Mouse (Mus musculus): Measurements from ENCODE around the gene Pabpc6. TPM values are rescaled to one million over a fixed set of nuclear protein-coding genes. Genes with fewer than 3 reads are reported as not detected.

Pabpc6 gene
- 0.31 TPM in 1 of 2 replicates, not detected in the other for polyA plus RNA-seq (2011; ENCODE audit: insufficient read depth, insufficient read length, low read depth, missing spikeins)

GRCm38 (mm10) chr17:9669283-9669905, at the start of gene Pabpc6:
Pabpc6 (minus strand) TSS chr17:9669717.
- H3K4me1 ChIP-seq (ENCODE audit: control insufficient read depth, insufficient read depth, low read length): no peaks in the 10 kb centered on the region
- H3K36me3 ChIP-seq (ENCODE audit: control insufficient read depth, insufficient read depth, low read length, poor library complexity, severe bottlenecking): no peaks in the 10 kb centered on the region
- no peaks in the 10 kb centered on the region for H3K9me3 ChIP-seq (replicated peaks; ENCODE audit: control insufficient read depth, insufficient read depth, low read length, poor library complexity, severe bottlenecking)
- no peak for TF ChIP-seq CTCF (IDR thresholded peaks at IDR 0.05; ENCODE audit: low read depth, low read length)
- no peak for TF ChIP-seq EP300 (IDR thresholded peaks at IDR 0.05; ENCODE audit: insufficient read depth, low read depth, low read length)
- TF ChIP-seq POLR2A (IDR thresholded peaks at IDR 0.05; ENCODE audit: insufficient read depth, low read length): no peak
- H3K27me3 ChIP-seq (ENCODE audit: control insufficient read depth, insufficient read depth, low read length, poor library complexity, severe bottlenecking): peaks cover 1% of the 10 kb centered on the region; the same call in 1 of the 2 replicates
- H3K27ac ChIP-seq (ENCODE audit: insufficient read depth, low read length): no peak within 1 kb of the TSS
- peak within 1 kb of the TSS; percentile 18; the same call in 1 of the 2 replicates for H3K9ac ChIP-seq (ENCODE audit: low read depth, poor library complexity, severe bottlenecking)
- peak within 1 kb of the TSS; percentile 58 for H3K4me3 ChIP-seq (ENCODE audit: low read depth, low read length)

GRCm38 (mm10) chr17:9710910-9711309, 41.4 kb upstream of the Pabpc6 start:
- TF ChIP-seq POLR2A (IDR thresholded peaks at IDR 0.05; ENCODE audit: insufficient read depth, low read length) (no peak), CTCF (IDR thresholded peaks at IDR 0.05; ENCODE audit: low read depth, low read length) (no peak), EP300 (IDR thresholded peaks at IDR 0.05; ENCODE audit: insufficient read depth, low read depth, low read length) (no peak)
- H3K27ac ChIP-seq (ENCODE audit: insufficient read depth, low read length): no peak overlapping the region
- H3K36me3 ChIP-seq (ENCODE audit: control insufficient read depth, insufficient read depth, low read length, poor library complexity, severe bottlenecking): no peaks in the 10 kb centered on the region
- no peaks in the 10 kb centered on the region for H3K4me1 ChIP-seq (ENCODE audit: control insufficient read depth, insufficient read depth, low read length)
- H3K27me3 ChIP-seq (ENCODE audit: control insufficient read depth, insufficient read depth, low read length, poor library complexity, severe bottlenecking): no peaks in the 10 kb centered on the region
- H3K9me3 ChIP-seq (replicated peaks; ENCODE audit: control insufficient read depth, insufficient read depth, low read length, poor library complexity, severe bottlenecking): no peaks in the 10 kb centered on the region
- H3K4me3 ChIP-seq (ENCODE audit: low read depth, low read length): no peak overlapping the region
- no peak overlapping the region for H3K9ac ChIP-seq (ENCODE audit: low read depth, poor library complexity, severe bottlenecking)

GRCm38 (mm10) chr17:9708888-9709287, 39.4 kb upstream of the Pabpc6 start:
- Histone ChIP-seq H3K27me3 (ENCODE audit: control insufficient read depth, insufficient read depth, low read length, poor library complexity, severe bottlenecking) (no peaks in the 10 kb centered on the region), H3K4me1 (ENCODE audit: control insufficient read depth, insufficient read depth, low read length) (no peaks in the 10 kb centered on the region), H3K36me3 (ENCODE audit: control insufficient read depth, insufficient read depth, low read length, poor library complexity, severe bottlenecking) (no peaks in the 10 kb centered on the region), H3K4me3 (ENCODE audit: low read depth, low read length) (no peak overlapping the region), H3K9me3 (replicated peaks; ENCODE audit: control insufficient read depth, insufficient read depth, low read length, poor library complexity, severe bottlenecking) (no peaks in the 10 kb centered on the region), H3K27ac (ENCODE audit: insufficient read depth, low read length) (no peak overlapping the region), H3K9ac (ENCODE audit: low read depth, poor library complexity, severe bottlenecking) (no peak overlapping the region)
- TF ChIP-seq EP300 (IDR thresholded peaks at IDR 0.05; ENCODE audit: insufficient read depth, low read depth, low read length) (no peak), CTCF (IDR thresholded peaks at IDR 0.05; ENCODE audit: low read depth, low read length) (no peak), POLR2A (IDR thresholded peaks at IDR 0.05; ENCODE audit: insufficient read depth, low read length) (no peak)

GRCm38 (mm10) chr17:9707356-9707755, 37.8 kb upstream of the Pabpc6 start:
- H3K36me3 ChIP-seq (ENCODE audit: control insufficient read depth, insufficient read depth, low read length, poor library complexity, severe bottlenecking): no peaks in the 10 kb centered on the region
- no peaks in the 10 kb centered on the region for H3K27me3 ChIP-seq (ENCODE audit: control insufficient read depth, insufficient read depth, low read length, poor library complexity, severe bottlenecking)
- no peak overlapping the region for H3K27ac ChIP-seq (ENCODE audit: insufficient read depth, low read length)
- TF ChIP-seq CTCF (IDR thresholded peaks at IDR 0.05; ENCODE audit: low read depth, low read length): no peak
- TF ChIP-seq POLR2A (IDR thresholded peaks at IDR 0.05; ENCODE audit: insufficient read depth, low read length): no peak
- TF ChIP-seq EP300 (IDR thresholded peaks at IDR 0.05; ENCODE audit: insufficient read depth, low read depth, low read length): no peak
- H3K4me3 ChIP-seq (ENCODE audit: low read depth, low read length): no peak overlapping the region
- H3K9ac ChIP-seq (ENCODE audit: low read depth, poor library complexity, severe bottlenecking): no peak overlapping the region
- no peaks in the 10 kb centered on the region for H3K4me1 ChIP-seq (ENCODE audit: control insufficient read depth, insufficient read depth, low read length)
- H3K9me3 ChIP-seq (replicated peaks; ENCODE audit: control insufficient read depth, insufficient read depth, low read length, poor library complexity, severe bottlenecking): no peaks in the 10 kb centered on the region

GRCm38 (mm10) chr17:9697763-9698162, 28.2 kb upstream of the Pabpc6 start:
- Histone ChIP-seq H3K9me3 (replicated peaks; ENCODE audit: control insufficient read depth, insufficient read depth, low read length, poor library complexity, severe bottlenecking) (no peaks in the 10 kb centered on the region), H3K4me1 (ENCODE audit: control insufficient read depth, insufficient read depth, low read length) (no peaks in the 10 kb centered on the region), H3K27me3 (ENCODE audit: control insufficient read depth, insufficient read depth, low read length, poor library complexity, severe bottlenecking) (no peaks in the 10 kb centered on the region), H3K27ac (ENCODE audit: insufficient read depth, low read length) (no peak overlapping the region), H3K9ac (ENCODE audit: low read depth, poor library complexity, severe bottlenecking) (no peak overlapping the region), H3K36me3 (ENCODE audit: control insufficient read depth, insufficient read depth, low read length, poor library complexity, severe bottlenecking) (no peaks in the 10 kb centered on the region), H3K4me3 (ENCODE audit: low read depth, low read length) (no peak overlapping the region)
- no peak for TF ChIP-seq EP300 (IDR thresholded peaks at IDR 0.05; ENCODE audit: insufficient read depth, low read depth, low read length)

GRCm38 (mm10) chr17:9691251-9691650, 21.7 kb upstream of the Pabpc6 start:
- Histone ChIP-seq H3K4me1 (ENCODE audit: control insufficient read depth, insufficient read depth, low read length) (no peaks in the 10 kb centered on the region), H3K27ac (ENCODE audit: insufficient read depth, low read length) (no peak overlapping the region), H3K27me3 (ENCODE audit: control insufficient read depth, insufficient read depth, low read length, poor library complexity, severe bottlenecking) (no peaks in the 10 kb centered on the region), H3K9me3 (replicated peaks; ENCODE audit: control insufficient read depth, insufficient read depth, low read length, poor library complexity, severe bottlenecking) (no peaks in the 10 kb centered on the region), H3K9ac (ENCODE audit: low read depth, poor library complexity, severe bottlenecking) (no peak overlapping the region), H3K4me3 (ENCODE audit: low read depth, low read length) (no peak overlapping the region), H3K36me3 (ENCODE audit: control insufficient read depth, insufficient read depth, low read length, poor library complexity, severe bottlenecking) (no peaks in the 10 kb centered on the region)
- TF ChIP-seq EP300 (IDR thresholded peaks at IDR 0.05; ENCODE audit: insufficient read depth, low read depth, low read length): no peak
- TF ChIP-seq CTCF (IDR thresholded peaks at IDR 0.05; ENCODE audit: low read depth, low read length): no peak
- TF ChIP-seq POLR2A (IDR thresholded peaks at IDR 0.05; ENCODE audit: insufficient read depth, low read length): no peak

All from ES-Bruce4 (cell line).